Mouse (Mus musculus): ENCODE data around the gene Oprm1.

The Oprm1 gene

GRCm38 (mm10) chr10:6895796-6896195, 137.5 kb downstream of the Oprm1 start:
- no peak for DNase-seq (ENCODE audit: low read depth)

- DNase-seq (ENCODE audit: low read depth) = no peak
These were observed 138.5 kb downstream of the Oprm1 start for GRCm38 (mm10) chr10:6896659-6897303.

- DNase-seq (ENCODE audit: low read depth) = no peak
These were observed 141.8 kb downstream of the Oprm1 start for GRCm38 (mm10) chr10:6900126-6900525.

GRCm38 (mm10) chr10:6901819-6902393, 143.6 kb downstream of the Oprm1 start:
- no peak for DNase-seq (ENCODE audit: low read depth)

GRCm38 (mm10) chr10:6909763-6910162, 151.5 kb downstream of the Oprm1 start:
- DNase-seq (ENCODE audit: low read depth) = no peak

- no peak for DNase-seq (ENCODE audit: low read depth)
These were observed 157.7 kb downstream of the Oprm1 start for GRCm38 (mm10) chr10:6915991-6916390.

GRCm38 (mm10) chr10:6916545-6917257, 158.4 kb downstream of the Oprm1 start:
- DNase-seq (ENCODE audit: low read depth) = peak; percentile 11

- DNase-seq (ENCODE audit: low read depth) = no peak
These were observed 168.4 kb downstream of the Oprm1 start for GRCm38 (mm10) chr10:6926724-6927123.

- DNase-seq (ENCODE audit: low read depth) = no peak
These were observed 169.4 kb downstream of the Oprm1 start for GRCm38 (mm10) chr10:6927600-6928223.

- no peak for DNase-seq (ENCODE audit: low read depth)
These were observed 170.6 kb downstream of the Oprm1 start for GRCm38 (mm10) chr10:6928905-6929304.

GRCm38 (mm10) chr10:6930398-6930797, 172.1 kb downstream of the Oprm1 start:
- DNase-seq (ENCODE audit: low read depth) = no peak

- no peak for DNase-seq (ENCODE audit: low read depth)
These were observed 172.6 kb downstream of the Oprm1 start for GRCm38 (mm10) chr10:6930889-6931288.

- DNase-seq (ENCODE audit: low read depth) = no peak
These were observed 176.5 kb downstream of the Oprm1 start for GRCm38 (mm10) chr10:6934776-6935175.

GRCm38 (mm10) chr10:6936671-6937425, 178.5 kb downstream of the Oprm1 start:
- DNase-seq (ENCODE audit: low read depth) = no peak

GRCm38 (mm10) chr10:6953115-6953514, 194.8 kb downstream of the Oprm1 start:
- DNase-seq (ENCODE audit: low read depth) = peak; percentile 49

- no peak for DNase-seq (ENCODE audit: low read depth)
These were observed 196.2 kb downstream of the Oprm1 start for GRCm38 (mm10) chr10:6954533-6954932.

- peak; percentile 29 for DNase-seq (ENCODE audit: low read depth)
These were observed 198.1 kb downstream of the Oprm1 start for GRCm38 (mm10) chr10:6956357-6956756.

- DNase-seq (ENCODE audit: low read depth) = no peak
These were observed 200.5 kb downstream of the Oprm1 start for GRCm38 (mm10) chr10:6958791-6959190.

GRCm38 (mm10) chr10:6967588-6968242, 209.4 kb downstream of the Oprm1 start:
- DNase-seq (ENCODE audit: low read depth) = no peak

- DNase-seq (ENCODE audit: low read depth) = no peak
These were observed 210.0 kb downstream of the Oprm1 start for GRCm38 (mm10) chr10:6968334-6968733.

- no peak for DNase-seq (ENCODE audit: low read depth)
These were observed 219.5 kb downstream of the Oprm1 start for GRCm38 (mm10) chr10:6977843-6978242.

GRCm38 (mm10) chr10:6978733-6979132, 220.4 kb downstream of the Oprm1 start:
- DNase-seq (ENCODE audit: low read depth) = no peak
